ENCODE assay signal across 13 mouse cellular contexts in genomic region chr7:143942941-143943691, GRCm38 (mm10). TPM values are rescaled to one million over a fixed set of nuclear protein-coding genes. Genes with fewer than 3 reads are reported as not detected.
A peak's percentile ranks its signal among the peaks of the same experiment; 100 is the strongest.
DNase-seq lines count a peak whose midpoint lies in the region; ATAC-seq and TF ChIP-seq lines count a peak whose summit lies in the region.
"Had no signal": no experiment of that assay in that cellular context is flagged by ENCODE, and none has a peak within 500 bp of the region (broad histone marks: within the 10 kb centered on the region; RNA-seq: fewer than 3 reads in every experiment).

No protein-coding gene starts in this region.

- H3K9ac ChIP-seq in hindbrain, embryonic 14.5 days, result no peak overlapping the region
- no peak overlapping the region for H3K9ac ChIP-seq in hindbrain, embryonic 11.5 days (ENCODE audit: low read depth, low read length)
- H3K9ac ChIP-seq: limb, embryonic 13.5 days; lung, embryonic 14.5 days had no signal

- no peak for TF ChIP-seq CTCF in Patski (IDR thresholded peaks at IDR 0.05)

- H3K4me1 ChIP-seq in hindbrain, embryonic 14.5 days (replicated peaks; ENCODE audit: control insufficient read depth, insufficient read depth, low read length), result no peaks in the 10 kb centered on the region
- H3K4me1 ChIP-seq in hindbrain, embryonic 11.5 days (replicated peaks; ENCODE audit: control insufficient read depth, insufficient read depth, low read length), result no peaks in the 10 kb centered on the region
- H3K4me1 ChIP-seq: embryonic facial prominence, embryonic 10.5 days; limb, embryonic 13.5 days had no signal

- H3K9me3 ChIP-seq in hindbrain, embryonic 14.5 days (ENCODE audit: control insufficient read depth, low read length), result no peaks in the 10 kb centered on the region
- no peaks in the 10 kb centered on the region for H3K9me3 ChIP-seq in hindbrain, embryonic 11.5 days (ENCODE audit: control insufficient read depth, low read length)
- H3K9me3 ChIP-seq: embryonic facial prominence, embryonic 10.5 days; limb, embryonic 13.5 days had no signal

- DNase-seq in adrenal gland, postnatal 10 days, result peak; percentile 69
- DNase-seq in adrenal gland, adult 18-20 months (ENCODE audit: low spot score in 2 of 2), result no peak
- DNase-seq in hindbrain, embryonic 14.5 days (ENCODE audit: low spot score), result peak; percentile 32
- no peak for DNase-seq in hindbrain, embryonic 11.5 days (ENCODE audit: low spot score)
- DNase-seq in layer of hippocampus, postnatal 14 days (ENCODE audit: low spot score in 2 of 2), result peak; percentile 11 to 44
- DNase-seq in layer of hippocampus, adult 8-10 months (ENCODE audit: low spot score in 2 of 2), result no peak
- peak; percentile 77 for DNase-seq in Patski (ENCODE audit: low read depth, low spot score)
- no peak for DNase-seq in thymus, postnatal 0 days (ENCODE audit: low spot score)
- DNase-seq: cerebellum, adult 9-11 months; lung, embryonic 14.5 days; thymus, adult 2 months had no signal

- no peaks in the 10 kb centered on the region for H3K36me3 ChIP-seq in hindbrain, embryonic 14.5 days (replicated peaks; ENCODE audit: control insufficient read depth, insufficient read depth)
- H3K36me3 ChIP-seq in hindbrain, embryonic 11.5 days (ENCODE audit: control insufficient read depth, insufficient read depth, low read length), result no peaks in the 10 kb centered on the region
- H3K36me3 ChIP-seq: embryonic facial prominence, embryonic 10.5 days; limb, embryonic 13.5 days had no signal

- H3K27ac ChIP-seq in hindbrain, embryonic 14.5 days, result 0 out of 2 replicates have a peak overlapping the region, but pooled peaks have one; percentile 4
- H3K27ac ChIP-seq in hindbrain, embryonic 11.5 days (ENCODE audit: low read depth, low read length), result no peak overlapping the region
- H3K27ac ChIP-seq: embryonic facial prominence, embryonic 10.5 days; limb, embryonic 13.5 days had no signal

- CTCF ChIA-PET in Patski (lab: Charles Lee), result interaction anchor here (1.0 to 3.1 kb wide), 3 partner anchors 12 to 35 kb away, joined by 3 to 13 read pairs (median 3); no protein-coding TSS in a partner anchor

- POLR2A ChIA-PET in Patski (lab: Charles Lee), result interaction anchor here (0.6 to 1.1 kb wide), 3 partner anchors 9 to 37 kb away, joined by 4 to 5 read pairs (median 4); no protein-coding TSS in a partner anchor

- no peak overlapping the region for H3K4me2 ChIP-seq in hindbrain, embryonic 14.5 days (replicated peaks)
- no peak overlapping the region for H3K4me2 ChIP-seq in hindbrain, embryonic 11.5 days (replicated peaks; ENCODE audit: low read depth, low read length)
- H3K4me2 ChIP-seq: limb, embryonic 13.5 days; lung, embryonic 14.5 days had no signal

- WGBS in hindbrain, embryonic 14.5 days, result 72% methylated on average over 14 of the region's 14 CpGs
- 77% methylated on average over 14 of the region's 14 CpGs for WGBS in hindbrain, embryonic 11.5 days

- no peaks in the 10 kb centered on the region for H3K27me3 ChIP-seq in hindbrain, embryonic 14.5 days (ENCODE audit: control insufficient read depth, insufficient read depth, low read length)
- no peaks in the 10 kb centered on the region for H3K27me3 ChIP-seq in hindbrain, embryonic 11.5 days (ENCODE audit: control insufficient read depth, insufficient read depth, low read length)
- H3K27me3 ChIP-seq in Patski, result no peaks in the 10 kb centered on the region
- H3K27me3 ChIP-seq: limb, embryonic 13.5 days had no signal

- H3K4me3 ChIP-seq in hindbrain, embryonic 14.5 days (replicated peaks; ENCODE audit: low read length), result no peak overlapping the region
- no peak overlapping the region for H3K4me3 ChIP-seq in hindbrain, embryonic 11.5 days (ENCODE audit: low read depth, low read length)
- H3K4me3 ChIP-seq: embryonic facial prominence, embryonic 10.5 days; limb, embryonic 13.5 days had no signal

- no peak for ATAC-seq in hindbrain, embryonic 14.5 days (ENCODE audit: low FRiP score)
- no peak for ATAC-seq in hindbrain, embryonic 11.5 days (ENCODE audit: low FRiP score)
- peak; percentile 60 for ATAC-seq in Patski

- in situ Hi-C loops in Patski (cut with MboI; ENCODE audit: low pct_unique_long_range_greater_than_20kb), result no loop called here

RNA-seq across cellular contexts. Expression of gene Shank2, which starts 58.6 kb away (rescaled TPM):
- total RNA-seq in adrenal gland, postnatal 10 days (2021), result 1 to 10 TPM; 3.6 to 6.5 TPM
- total RNA-seq in adrenal gland, adult 18-20 months (2021), result 10 to 100 TPM in 1 of 2 experiments, 1 to 10 TPM in 1; 8.1 to 18.5 TPM
- 10.7 and 11.3 TPM in 2 replicates for polyA plus RNA-seq in hindbrain, embryonic 14.5 days (2014; fragmentation: Nextera tagmentation; extraction: Ambion mirVana)
- 2.2 and 2.7 TPM in 2 replicates for polyA plus RNA-seq in hindbrain, embryonic 11.5 days (2014; fragmentation: Nextera tagmentation; extraction: Ambion mirVana)
- 100 to 1,000 TPM; 133 to 146 TPM for total RNA-seq in layer of hippocampus, postnatal 14 days (2021)
- total RNA-seq in layer of hippocampus, adult 8-10 months (2022), result 100 to 1,000 TPM; 100 to 137 (median 119) TPM
- polyA plus RNA-seq in Patski (2021), result 7.4 TPM
- 0.89 and 0.96 TPM in 2 replicates for polyA plus RNA-seq in thymus, postnatal 0 days (2015; fragmentation: Nextera tagmentation; extraction: Ambion mirVana)

Comparison
In these comparisons a context has a peak if more than half of its experiments do, and no peak if none do; other contexts are left out.
1. DNase-seq: peak in adrenal gland, postnatal 10 days (single experiment), hindbrain, embryonic 14.5 days (single experiment), layer of hippocampus, postnatal 14 days (2 of 2) and Patski (single experiment); none in adrenal gland, adult 18-20 months (0 of 2), hindbrain, embryonic 11.5 days (single experiment), layer of hippocampus, adult 8-10 months (0 of 2) and thymus, postnatal 0 days (single experiment).
2. RNA of gene Shank2, which starts 58.6 kb away (total RNA-seq): 133 to 146 TPM in layer of hippocampus, postnatal 14 days and 100 to 137 TPM in layer of hippocampus, adult 8-10 months; 8.1 to 18.5 TPM in adrenal gland, adult 18-20 months and 3.6 to 6.5 TPM in adrenal gland, postnatal 10 days; every median in the first group is over 4 times any median in the second.